Mouse (Mus musculus): Measurements from ENCODE around the gene Spryd4. TPM values are rescaled to one million over a fixed set of nuclear protein-coding genes. Genes with fewer than 3 reads are reported as not detected.
A peak's percentile ranks its signal among the peaks of the same experiment; 100 is the strongest.
"Not testable (repeated sequence)": the region's sequence is repeated elsewhere in the genome, so short reads cannot be mapped to it uniquely, and the experiment has no call there.

The Spryd4 gene
- total RNA-seq, 2 experiments from 2014 or later: 9.5 to 10.4 TPM

DNA sequence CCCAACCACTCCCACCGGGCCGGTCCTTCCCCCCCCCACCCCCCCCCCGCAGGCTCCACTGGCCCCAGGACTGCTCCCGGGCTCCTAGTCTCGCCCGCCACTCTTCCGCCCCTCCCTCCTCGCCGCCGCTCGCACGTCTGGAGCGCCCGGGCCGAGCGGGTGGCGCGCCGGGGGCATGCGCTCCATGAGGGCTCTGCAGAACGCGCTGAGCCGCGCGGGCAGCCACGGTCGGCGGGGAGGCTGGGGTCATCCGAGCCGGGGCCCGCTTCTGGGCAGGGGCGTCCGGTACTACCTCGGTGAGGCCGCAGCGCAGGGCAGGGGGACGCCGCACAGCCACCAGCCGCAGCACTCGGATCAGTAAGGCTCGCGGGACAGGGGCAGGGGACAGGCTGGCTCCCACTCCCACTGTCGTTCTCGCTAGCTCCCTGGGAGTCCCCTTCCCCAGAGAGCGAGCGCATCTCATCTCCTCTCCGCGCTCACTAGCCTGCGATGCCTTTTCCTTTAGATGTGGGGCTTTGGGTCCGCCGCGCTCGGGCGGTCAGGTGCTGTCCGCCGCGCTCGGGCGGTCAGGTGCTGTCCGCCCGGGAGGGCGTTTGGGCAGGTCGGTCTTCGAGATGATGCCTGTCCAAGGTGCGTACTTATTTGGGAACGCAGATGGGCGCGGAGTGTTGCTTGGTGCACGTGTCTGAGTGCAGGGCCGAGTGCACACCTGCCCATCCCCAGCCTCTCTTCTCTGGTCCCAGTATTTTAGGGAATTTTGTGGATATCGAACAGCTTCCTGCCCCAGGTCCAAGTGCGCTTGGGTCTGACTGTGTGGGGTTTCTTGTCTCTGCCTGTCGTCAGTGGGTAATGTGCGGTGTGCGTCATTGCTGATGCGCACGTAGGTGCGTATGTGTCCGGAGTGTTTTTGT is 16.8 kb downstream of the Spryd4 start:
- intact Hi-C loops (cut with DNase I): no loop called here
- H3K27ac ChIP-seq: peak overlapping the region; percentile 92
- peak; percentile 59 to 64 for DNase-seq (ENCODE audit: extremely low spot score in 1 of 2, low spot score in 2 of 2)
- peak overlapping the region; percentile 95 for H3K4me3 ChIP-seq
- no peak for TF ChIP-seq CTCF (IDR thresholded peaks at IDR 0.05)

DNA sequence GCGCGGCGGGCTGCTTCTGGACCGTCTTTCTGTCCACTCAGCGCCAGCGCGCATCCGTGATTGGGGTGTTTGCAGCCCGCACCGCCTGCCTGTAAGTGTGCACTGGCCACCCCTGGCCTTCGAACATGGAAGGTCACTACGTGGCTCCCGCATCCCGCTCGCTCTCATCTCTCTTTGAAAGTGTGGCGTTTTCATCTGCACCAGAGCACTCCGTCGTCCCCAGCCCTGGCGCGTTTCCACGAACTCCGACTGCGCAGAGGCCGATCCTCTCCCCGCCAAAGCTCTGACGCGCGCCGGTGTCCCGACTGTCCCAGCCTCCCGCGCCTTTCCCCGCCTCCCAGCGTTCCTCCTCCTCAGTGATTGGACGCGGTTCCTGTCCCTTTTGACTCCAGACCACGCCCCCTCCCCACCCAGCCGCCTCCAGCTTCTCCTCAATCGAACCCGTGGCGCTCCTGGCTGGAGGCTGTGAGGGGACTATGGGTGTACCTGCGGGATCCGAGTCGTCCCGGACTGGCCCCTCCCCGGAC is 17.5 kb downstream of the Spryd4 start, which contains the start of gene Gls2:
TSS of gene Gls2 (plus strand) at position 434 of the 527 bp plus-strand sequence.
- intact Hi-C loops (cut with DNase I): no loop called here
- DNase-seq (ENCODE audit: extremely low spot score in 1 of 2, low spot score in 2 of 2): peak; percentile 98
- H3K4me3 ChIP-seq: peak within 1 kb of the TSS; percentile 95
- peak within 1 kb of the TSS; percentile 92 for H3K27ac ChIP-seq
- TF ChIP-seq CTCF (IDR thresholded peaks at IDR 0.05): no peak

GRCm38 (mm10) chr10:128193113-128193512 is 18.5 kb downstream of the Spryd4 start:
- no peak overlapping the region for H3K27ac ChIP-seq
- no peak for TF ChIP-seq CTCF (IDR thresholded peaks at IDR 0.05)
- intact Hi-C loops (cut with DNase I): no loop called here
- DNase-seq (ENCODE audit: extremely low spot score in 1 of 2, low spot score in 2 of 2): no peak
- H3K4me3 ChIP-seq: no peak overlapping the region

- DNase-seq (ENCODE audit: extremely low spot score in 1 of 2, low spot score in 2 of 2); intact Hi-C loops (cut with DNase I); H3K27ac ChIP-seq; H3K4me3 ChIP-seq: not testable (repeated sequence)
These were observed 19.4 kb downstream of the Spryd4 start for GRCm38 (mm10) chr10:128192030-128192766.

- TF ChIP-seq CTCF (IDR thresholded peaks at IDR 0.05): no peak
- intact Hi-C loops (cut with DNase I): no loop called here
- Histone ChIP-seq H3K4me3 (no peak overlapping the region), H3K27ac (no peak overlapping the region)
- no peak for DNase-seq (ENCODE audit: extremely low spot score in 1 of 2, low spot score in 2 of 2)
These were observed 20.1 kb downstream of the Spryd4 start for GRCm38 (mm10) chr10:128191472-128191871.

DNA sequence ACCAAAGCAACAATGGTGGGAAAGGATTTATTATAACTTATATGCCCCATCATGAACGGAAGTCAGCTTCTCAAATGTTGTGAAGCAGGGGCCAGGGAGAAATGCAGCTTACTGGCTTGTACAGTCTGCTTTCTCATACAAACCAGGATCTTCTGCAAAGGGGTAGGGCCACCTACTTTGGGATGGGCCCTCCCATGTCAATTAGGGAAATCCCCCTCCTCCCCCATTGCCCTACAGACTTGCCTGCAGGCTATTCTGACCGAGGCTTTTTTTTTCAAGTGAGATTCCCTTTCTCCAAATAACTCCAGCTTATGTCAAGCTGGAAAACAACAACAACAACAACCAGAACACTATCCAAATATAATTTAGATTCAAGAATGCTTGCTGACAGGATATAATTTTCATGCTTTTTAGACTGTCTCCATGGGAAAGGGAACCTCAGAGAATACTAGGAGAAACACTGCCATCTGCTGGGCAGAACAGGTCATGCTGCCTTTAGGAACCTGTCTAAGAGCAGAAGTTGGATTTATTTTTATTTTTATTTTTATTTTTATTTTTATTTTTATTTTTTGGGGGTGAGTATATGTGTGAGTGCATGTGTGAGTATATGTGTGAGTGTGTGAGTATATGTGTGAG is 23.2 kb downstream of the Spryd4 start:
- TF ChIP-seq CTCF (IDR thresholded peaks at IDR 0.05): peak; percentile 88
- intact Hi-C loops (cut with DNase I): loop anchor here (2.0 to 5.0 kb wide), 3 partner anchors 98 to 241 kb away; partner anchors contain the start of genes Baz2a and Prim1
- Histone ChIP-seq H3K4me3 (no peak overlapping the region), H3K27ac (no peak overlapping the region)
- peak; percentile 70 to 75 for DNase-seq (ENCODE audit: extremely low spot score in 1 of 2, low spot score in 2 of 2)

DNA sequence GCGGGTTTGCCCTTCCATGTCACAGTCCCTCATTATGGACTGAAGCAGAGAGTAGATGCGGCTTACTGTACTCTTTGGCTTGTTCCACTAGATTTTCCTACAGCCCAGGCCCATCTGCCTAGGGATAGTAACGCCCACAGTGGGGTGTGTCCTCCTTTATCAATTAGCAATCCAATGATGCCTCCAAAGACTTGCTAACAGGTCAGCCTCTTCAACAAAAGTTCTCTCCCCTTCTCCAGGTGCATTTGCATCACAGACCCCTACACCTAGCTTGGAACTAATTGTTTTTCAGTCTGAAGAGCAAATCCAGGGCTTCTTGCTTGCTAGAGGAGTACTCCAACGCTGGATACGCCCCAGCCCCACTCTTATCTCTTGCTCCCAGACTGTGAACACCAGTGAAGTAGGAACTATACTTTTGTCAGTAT is 24.4 kb downstream of the Spryd4 start:
- Histone ChIP-seq H3K27ac (no peak overlapping the region), H3K4me3 (no peak overlapping the region)
- DNase-seq (ENCODE audit: extremely low spot score in 1 of 2, low spot score in 2 of 2): no peak
- intact Hi-C loops (cut with DNase I): loop anchor here (5.0 kb wide), 2 partner anchors 170 to 240 kb away; partner anchors contain the start of gene Prim1
- TF ChIP-seq CTCF (IDR thresholded peaks at IDR 0.05): no peak

GRCm38 (mm10) chr10:128185959-128186358 is 25.6 kb downstream of the Spryd4 start:
- Histone ChIP-seq H3K4me3 (no peak overlapping the region), H3K27ac (no peak overlapping the region)
- intact Hi-C loops (cut with DNase I): loop anchor here (1.0 to 5.0 kb wide), 3 partner anchors 45 to 239 kb away; partner anchors contain the start of gene Prim1
- DNase-seq (ENCODE audit: extremely low spot score in 1 of 2, low spot score in 2 of 2): peak; percentile 61 to 75
- peak; percentile 91 for TF ChIP-seq CTCF (IDR thresholded peaks at IDR 0.05)

DNA sequence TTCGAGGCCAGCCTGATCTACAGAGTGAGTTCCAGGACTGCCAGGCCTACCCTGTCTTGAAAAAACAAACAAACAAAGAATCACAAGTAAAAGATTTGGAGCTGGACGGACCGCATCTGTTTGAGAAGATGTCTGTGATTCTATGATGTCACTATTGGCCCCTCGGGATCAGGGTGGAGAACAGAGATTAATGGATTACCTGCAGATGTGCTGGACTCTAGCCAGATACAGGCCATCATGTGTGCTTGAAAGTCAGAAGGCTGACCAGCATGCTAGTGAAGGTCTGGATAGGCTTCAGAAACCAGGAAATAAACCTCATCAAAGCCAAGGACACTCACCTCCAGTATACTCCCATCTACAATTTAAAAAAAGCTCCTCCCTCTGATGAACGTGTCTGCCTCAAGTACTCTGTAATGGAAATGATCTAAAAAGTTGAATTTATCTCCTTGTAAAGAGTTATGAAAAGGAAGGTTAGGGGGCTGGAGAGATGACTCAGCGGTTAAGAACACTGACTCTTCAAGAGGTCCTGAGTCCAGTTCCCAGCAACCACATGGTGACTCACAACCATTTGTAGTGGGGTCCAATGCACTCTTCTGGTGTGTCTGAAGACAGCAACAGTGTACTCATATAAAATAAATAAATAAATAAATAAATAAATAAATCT is 26.2 kb downstream of the Spryd4 start:
- TF ChIP-seq CTCF (IDR thresholded peaks at IDR 0.05): no peak
- DNase-seq (ENCODE audit: extremely low spot score in 1 of 2, low spot score in 2 of 2): no peak
- H3K4me3 ChIP-seq: no peak overlapping the region
- no peak overlapping the region for H3K27ac ChIP-seq
- intact Hi-C loops (cut with DNase I): loop anchor here (5.0 kb wide), 2 partner anchors 168 to 238 kb away; partner anchors contain the start of gene Prim1

GRCm38 (mm10) chr10:128184296-128184695 is 27.3 kb downstream of the Spryd4 start:
- intact Hi-C loops (cut with DNase I): no loop called here
- TF ChIP-seq CTCF (IDR thresholded peaks at IDR 0.05): no peak
- H3K4me3 ChIP-seq: no peak overlapping the region
- no peak overlapping the region for H3K27ac ChIP-seq
- no peak for DNase-seq (ENCODE audit: extremely low spot score in 1 of 2, low spot score in 2 of 2)

GRCm38 (mm10) chr10:128179989-128180388 is 31.6 kb downstream of the Spryd4 start, which contains the start of gene Rbms2:
Rbms2 (minus strand) TSS chr10:128180297.
- Histone ChIP-seq H3K27ac (peak within 1 kb of the TSS; percentile 66), H3K4me3 (peak within 1 kb of the TSS; percentile 34)
- no peak for TF ChIP-seq CTCF (IDR thresholded peaks at IDR 0.05)
- no peak for DNase-seq (ENCODE audit: extremely low spot score in 1 of 2, low spot score in 2 of 2)
- intact Hi-C loops (cut with DNase I): no loop called here
